8 mouse cellular contexts compared by ENCODE assay signal in the genomic region with DNA sequence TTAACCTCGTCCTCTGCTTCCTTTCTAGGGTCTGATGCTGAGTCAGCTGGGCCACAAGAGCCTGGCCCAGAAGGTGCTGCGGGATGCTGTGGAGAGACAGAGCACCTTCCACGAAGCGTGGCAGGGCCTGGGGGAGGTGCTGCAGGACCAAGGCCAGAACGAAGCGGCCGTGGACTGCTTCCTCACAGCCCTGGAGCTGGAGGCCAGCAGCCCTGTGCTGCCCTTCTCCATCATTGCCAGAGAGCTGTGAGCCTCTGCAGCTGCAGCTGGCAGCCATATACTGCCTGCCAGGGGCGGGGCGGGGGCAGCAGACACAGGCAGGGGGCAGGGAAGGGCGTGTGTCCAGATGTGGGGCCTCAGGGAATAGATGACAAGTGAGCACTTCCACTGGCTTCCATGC. TPM values are rescaled to one million over a fixed set of nuclear protein-coding genes. Genes with fewer than 3 reads are reported as not detected.
DNase-seq lines count a peak whose midpoint lies in the region; ATAC-seq and TF ChIP-seq lines count a peak whose summit lies in the region.
"Had no signal": no experiment of that assay in that cellular context is flagged by ENCODE, and none has a peak within 500 bp of the region (broad histone marks: within the 10 kb centered on the region; RNA-seq: fewer than 3 reads in every experiment).

No protein-coding gene starts in this region.

- 45% methylated on average over 10 of the region's 10 CpGs for WGBS in lung, embryonic 15.5 days
- WGBS in lung, adult 2 months: 63% methylated on average over 10 of the region's 10 CpGs
- 66% methylated on average over 10 of the region's 10 CpGs for WGBS in forebrain, embryonic 15.5 days
- whole genome bisulfite sequencing in intestine, embryonic 16.5 days: 46% methylated on average over 10 of the region's 10 CpGs
- 28% methylated on average over 10 of the region's 10 CpGs for WGBS in olfactory bulb, adult 2 months

- no peak for ATAC-seq in lung, embryonic 15.5 days (ENCODE audit: borderline replicate concordance, extremely low read depth, low FRiP score, low TSS enrichment)
- ATAC-seq in forebrain, embryonic 15.5 days (replicated peaks): no peak
- no peak for ATAC-seq in intestine, embryonic 16.5 days
- ATAC-seq in megakaryocyte progenitor cell, adult 5-6 weeks (replicated peaks; ENCODE audit: poor library complexity): no peak

- no peak overlapping the region for H3K4me2 ChIP-seq in lung, embryonic 15.5 days
- H3K4me2 ChIP-seq in forebrain, embryonic 15.5 days (replicated peaks): no peak overlapping the region
- no peak overlapping the region for H3K4me2 ChIP-seq in intestine, embryonic 16.5 days (ENCODE audit: low read depth, low read length)

- TF ChIP-seq CTCF in lung, adult 2 months (IDR thresholded peaks at IDR 0.05; ENCODE audit: insufficient read depth, low read length): no peak
- TF ChIP-seq CTCF in olfactory bulb, adult 2 months (IDR thresholded peaks at IDR 0.05; ENCODE audit: insufficient read depth, low read depth, low read length): no peak

- H3K9me3 ChIP-seq in lung, embryonic 15.5 days: no peaks in the 10 kb centered on the region
- H3K9me3 ChIP-seq in forebrain, embryonic 15.5 days: no peaks in the 10 kb centered on the region
- no peaks in the 10 kb centered on the region for H3K9me3 ChIP-seq in intestine, embryonic 16.5 days (ENCODE audit: control insufficient read depth, low read length)

- H3K4me1 ChIP-seq in lung, embryonic 15.5 days: peaks cover 55% of the 10 kb centered on the region
- peaks cover 5% of the 10 kb centered on the region; the same call in 1 of the 2 replicates for H3K4me1 ChIP-seq in lung, adult 2 months (ENCODE audit: control insufficient read depth, insufficient read depth, low read length)
- peaks cover 31% of the 10 kb centered on the region for H3K4me1 ChIP-seq in forebrain, embryonic 15.5 days
- peaks cover 46% of the 10 kb centered on the region for H3K4me1 ChIP-seq in intestine, embryonic 16.5 days (ENCODE audit: control insufficient read depth, insufficient read depth, low read length)
- peaks cover 87% of the 10 kb centered on the region for H3K4me1 ChIP-seq in olfactory bulb, adult 2 months (ENCODE audit: control insufficient read depth, insufficient read depth, low read length)

- H3K36me3 ChIP-seq in lung, embryonic 15.5 days: no peaks in the 10 kb centered on the region
- H3K36me3 ChIP-seq in forebrain, embryonic 15.5 days: no peaks in the 10 kb centered on the region
- H3K36me3 ChIP-seq in intestine, embryonic 16.5 days (ENCODE audit: control insufficient read depth, insufficient read depth, low read length): no peaks in the 10 kb centered on the region

- H3K4me3 ChIP-seq in lung, embryonic 15.5 days: no peak overlapping the region
- H3K4me3 ChIP-seq in lung, adult 2 months (replicated peaks; ENCODE audit: extremely low read depth, low read depth, low read length): no peak overlapping the region
- no peak overlapping the region for H3K4me3 ChIP-seq in forebrain, embryonic 15.5 days
- no peak overlapping the region for H3K4me3 ChIP-seq in intestine, embryonic 16.5 days (ENCODE audit: low read length)
- H3K4me3 ChIP-seq in olfactory bulb, adult 2 months (ENCODE audit: insufficient read depth, low read depth, low read length): no peak overlapping the region

- no peak overlapping the region for H3K9ac ChIP-seq in lung, embryonic 15.5 days
- H3K9ac ChIP-seq in forebrain, embryonic 15.5 days (replicated peaks): no peak overlapping the region
- H3K9ac ChIP-seq in intestine, embryonic 16.5 days (ENCODE audit: low read depth, low read length): peak overlapping the region; percentile 46

- no peak for DNase-seq in lung, adult 2 months
- no peak for DNase-seq in ovary, postnatal 36 days (ENCODE audit: low spot score)

- H3K27me3 ChIP-seq in lung, embryonic 15.5 days: no peaks in the 10 kb centered on the region
- no peaks in the 10 kb centered on the region for H3K27me3 ChIP-seq in forebrain, embryonic 15.5 days
- no peaks in the 10 kb centered on the region for H3K27me3 ChIP-seq in intestine, embryonic 16.5 days (replicated peaks; ENCODE audit: control insufficient read depth, insufficient read depth, low read length)

- H3K27ac ChIP-seq in lung, embryonic 15.5 days: 0 out of 2 replicates have a peak overlapping the region, but pooled peaks have one; percentile 15
- 0 out of 2 replicates have a peak overlapping the region, but pooled peaks have one; percentile 3 for H3K27ac ChIP-seq in forebrain, embryonic 15.5 days (replicated peaks)
- peak overlapping the region; percentile 33 for H3K27ac ChIP-seq in intestine, embryonic 16.5 days (ENCODE audit: low read length)
- peak overlapping the region; percentile 96 for H3K27ac ChIP-seq in olfactory bulb, adult 2 months (ENCODE audit: insufficient read depth, low read depth, low read length)

- no peak for TF ChIP-seq POLR2A in lung, adult 2 months (IDR thresholded peaks at IDR 0.05; ENCODE audit: borderline replicate concordance, extremely low read depth, low read depth, low read length)
- no peak for TF ChIP-seq POLR2A in olfactory bulb, adult 2 months (IDR thresholded peaks at IDR 0.05; ENCODE audit: insufficient read depth, low read depth, low read length)

RNA-seq across cellular contexts. Expression of a gene that starts 47.7 kb away (rescaled TPM):
- polyA plus RNA-seq in lung, embryonic 15.5 days (2015; fragmentation: Nextera tagmentation; extraction: Ambion mirVana): not detected in 2 replicates
- not detected in 2 replicates for polyA plus RNA-seq in lung, adult 2 months (2012; rRNA removed)
- polyA plus RNA-seq in forebrain, embryonic 15.5 days (2015; fragmentation: Nextera tagmentation; extraction: Ambion mirVana): not detected in 2 replicates
- not detected in 2 replicates for polyA plus RNA-seq in intestine, embryonic 16.5 days (2015; fragmentation: Nextera tagmentation; extraction: Ambion mirVana)
- not detected in 2 replicates for polyA plus RNA-seq in olfactory bulb, adult 2 months (2012; ENCODE audit: insufficient read depth, insufficient read length, low replicate concordance, missing spikeins)
- 1.0 TPM in 1 of 2 replicates, not detected in the other for total RNA-seq in megakaryocyte progenitor cell, adult 5-6 weeks (2015)
- not detected in 2 replicates for total RNA-seq in megakaryocyte progenitor cell, adult 5-6 weeks (2017)
- total RNA-seq: megakaryocyte-erythroid progenitor cell, adult 5-6 weeks had no signal

Comparison
In these comparisons a context has a peak if more than half of its experiments do, and no peak if none do; other contexts are left out.
1. H3K27ac ChIP-seq: peak in every context shown above with its lines; median percentile 96 in olfactory bulb, adult 2 months; 33 in intestine, embryonic 16.5 days; 15 in lung, embryonic 15.5 days; 3 in forebrain, embryonic 15.5 days.